Mouse (Mus musculus): ENCODE measurements around the gene Dhrs9.

DNA sequence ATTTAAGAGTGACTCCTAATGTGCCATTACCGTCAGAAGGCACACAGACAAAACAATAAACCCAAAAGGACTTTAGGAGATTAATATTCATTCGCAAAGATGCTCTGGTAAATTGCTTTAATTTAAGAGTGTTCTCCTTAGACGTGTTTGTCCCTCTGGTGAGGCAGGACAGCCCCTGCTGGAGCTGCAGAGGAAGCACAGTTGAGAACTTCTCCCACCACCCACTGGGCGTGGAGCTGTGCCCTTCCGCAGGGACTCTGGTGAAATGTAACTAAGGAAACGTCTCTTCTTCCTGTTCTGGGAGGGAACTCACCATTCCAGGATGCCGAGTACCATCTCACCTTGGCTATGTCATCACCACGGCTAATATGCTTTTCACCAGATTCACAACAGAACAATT is 1.5 kb downstream of the Dhrs9 start:
- TF ChIP-seq POLR2A (IDR thresholded peaks at IDR 0.05; ENCODE audit: low read depth, low read length) (no peak), CTCF (IDR thresholded peaks at IDR 0.05; ENCODE audit: extremely low read depth, insufficient read depth, insufficient read length, insufficient replicate concordance) (no peak)
